Mouse (Mus musculus) heart, postnatal 36 days (tissue): Measurements from ENCODE around the gene Ccdc91. TPM values are rescaled to one million over a fixed set of nuclear protein-coding genes. Genes with fewer than 3 reads are reported as not detected.

Experiments used
- DNase-seq, 2 experiments: peaks; one replicate each; pipeline ENCODE4 v3.0.0; 2021 to 2022
- intact Hi-C: fragments of 180-260 bp; cut with DNase I; formaldehyde crosslinking; loops from one replicate; pipeline ENCODE4 v1.15.1; 2025
- total RNA-seq, 2 experiments: library from RNA; stranded (reverse); gene quantifications; 2 replicates each; pipeline ENCODE4 v1.2.3; 2021

The Ccdc91 gene
- total RNA-seq, 2 experiments from 2014 or later = 26.0 to 26.2 TPM

- intact Hi-C loops = no loop called here
- DNase-seq = no peak
Measured at GRCm38 (mm10) chr6:147560436-147560835, 84.8 kb downstream of the Ccdc91 start.

GRCm38 (mm10) chr6:147569246-147569645, 93.6 kb downstream of the Ccdc91 start:
- intact Hi-C loops = no loop called here
- DNase-seq = peak; percentile 41 to 53

- intact Hi-C loops = no loop called here
- no peak for DNase-seq
Measured at GRCm38 (mm10) chr6:147573137-147573536, 97.5 kb downstream of the Ccdc91 start.

GRCm38 (mm10) chr6:147574454-147575182, 99.0 kb downstream of the Ccdc91 start:
- intact Hi-C loops = no loop called here
- no peak for DNase-seq

GRCm38 (mm10) chr6:147575183-147575784, 99.7 kb downstream of the Ccdc91 start:
- no peak for DNase-seq
- intact Hi-C loops = no loop called here

- intact Hi-C loops = no loop called here
- no peak for DNase-seq
Measured at GRCm38 (mm10) chr6:147587675-147588074, 112.0 kb downstream of the Ccdc91 start.

GRCm38 (mm10) chr6:147606666-147607065, 131.0 kb downstream of the Ccdc91 start:
- intact Hi-C loops = no loop called here
- no peak for DNase-seq

GRCm38 (mm10) chr6:147607613-147608012, 132.0 kb downstream of the Ccdc91 start:
- intact Hi-C loops = no loop called here
- no peak for DNase-seq

GRCm38 (mm10) chr6:147615306-147615705, 139.7 kb downstream of the Ccdc91 start:
- DNase-seq = no peak
- intact Hi-C loops = no loop called here

- intact Hi-C loops = no loop called here
- DNase-seq = no peak
Measured at GRCm38 (mm10) chr6:147623142-147623541, 147.5 kb downstream of the Ccdc91 start.

- intact Hi-C loops = no loop called here
- peak; percentile 3 to 21 for DNase-seq
Measured at GRCm38 (mm10) chr6:147636464-147636863, 160.8 kb downstream of the Ccdc91 start.

- intact Hi-C loops = no loop called here
Measured at GRCm38 (mm10) chr6:147643875-147644274, 168.2 kb downstream of the Ccdc91 start.

GRCm38 (mm10) chr6:147644391-147644790, 168.8 kb downstream of the Ccdc91 start:
- DNase-seq = no peak
- intact Hi-C loops = no loop called here

More at GRCm38 (mm10) chr6:147643875-147644274, 168.2 kb downstream of the Ccdc91 start:
- no peak for DNase-seq

GRCm38 (mm10) chr6:147646401-147646968, 170.9 kb downstream of the Ccdc91 start:
- intact Hi-C loops = no loop called here
- DNase-seq = no peak

GRCm38 (mm10) chr6:147658025-147658424, 182.4 kb downstream of the Ccdc91 start:
- intact Hi-C loops = no loop called here
- DNase-seq = no peak

GRCm38 (mm10) chr6:147660718-147661117, 185.1 kb downstream of the Ccdc91 start:
- DNase-seq = no peak
- intact Hi-C loops = loop anchor here (5.0 kb wide), 2 partner anchors 152 to 292 kb away; no protein-coding TSS in a partner anchor

GRCm38 (mm10) chr6:147661841-147662240, 186.2 kb downstream of the Ccdc91 start:
- intact Hi-C loops = loop anchor here (5.0 kb wide), 2 partner anchors 150 to 290 kb away; no protein-coding TSS in a partner anchor
- no peak for DNase-seq

- no peak for DNase-seq
- intact Hi-C loops = loop anchor here (5.0 kb wide), 2 partner anchors 150 to 290 kb away; no protein-coding TSS in a partner anchor
Measured at GRCm38 (mm10) chr6:147662610-147663009, 187.0 kb downstream of the Ccdc91 start.

GRCm38 (mm10) chr6:147664339-147664738, 188.7 kb downstream of the Ccdc91 start:
- peak; percentile 24 to 48 for DNase-seq

GRCm38 (mm10) chr6:147671366-147671765, 195.7 kb downstream of the Ccdc91 start:
- DNase-seq = peak; percentile 27 to 28
- intact Hi-C loops = no loop called here

More at GRCm38 (mm10) chr6:147664339-147664738, 188.7 kb downstream of the Ccdc91 start:
- intact Hi-C loops = loop anchor here (5.0 kb wide), 2 partner anchors 148 to 288 kb away; no protein-coding TSS in a partner anchor

GRCm38 (mm10) chr6:147672481-147672880, 196.9 kb downstream of the Ccdc91 start:
- DNase-seq = no peak

More at GRCm38 (mm10) chr6:147672481-147672880, 196.9 kb downstream of the Ccdc91 start:
- intact Hi-C loops = no loop called here
